Mouse (Mus musculus) lung, adult 2 months (tissue): ENCODE data around the gene Carmil2.

Source experiments
- CTCF ChIP-seq: fragments of 200-500 bp; IDR thresholded peaks from 2 replicates; pipeline ENCODE4 v1.5.1; 2011; ENCODE audit warnings: mild to moderate bottlenecking, low read length, control low read depth; ENCODE audit not compliant: insufficient read depth
- POLR2A ChIP-seq: fragments of 200-500 bp; IDR thresholded peaks from 2 replicates; pipeline ENCODE4 v1.6.1; 2011; ENCODE audit warnings: low read depth, mild to moderate bottlenecking, control low read depth, low read length, borderline replicate concordance; ENCODE audit errors: extremely low read depth

- TF ChIP-seq CTCF (no peak), POLR2A (no peak)
Observed at GRCm38 (mm10) chr8:105695080-105695780, 9.2 kb downstream of the Carmil2 start.
